Mouse (Mus musculus) c-Kit-positive CD71-negative TER-119-negative erythroid progenitor cells, embryonic 14.5 days (primary cell): Measurements from ENCODE around the gene Ttll8.

Experiments
- DNase-seq: peaks from one replicate; pipeline ENCODE4 v3.0.0-alpha.2; 2013; ENCODE audit warnings: low read depth

Gene Ttll8

DNA sequence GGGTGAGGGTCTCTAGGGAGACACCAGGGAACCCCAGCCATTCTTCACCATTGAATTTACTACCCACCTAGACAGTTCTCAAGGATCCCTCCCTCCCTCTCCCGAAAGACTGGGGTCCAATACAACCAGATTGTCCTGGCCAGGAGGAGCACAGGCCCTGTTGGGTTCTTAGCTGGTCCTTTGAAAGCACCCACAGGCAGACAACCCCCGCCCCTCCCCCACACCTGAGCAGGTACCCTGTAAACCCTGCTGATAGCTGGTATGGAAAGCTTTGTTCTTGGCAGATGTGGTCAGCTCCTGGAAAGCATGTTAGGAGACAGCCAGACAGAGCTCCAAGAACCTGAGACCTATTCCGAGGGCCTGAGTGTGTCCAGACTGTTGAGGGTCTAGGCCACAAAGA is 93.4 kb downstream of the Ttll8 start:
- no peak for DNase-seq

DNA sequence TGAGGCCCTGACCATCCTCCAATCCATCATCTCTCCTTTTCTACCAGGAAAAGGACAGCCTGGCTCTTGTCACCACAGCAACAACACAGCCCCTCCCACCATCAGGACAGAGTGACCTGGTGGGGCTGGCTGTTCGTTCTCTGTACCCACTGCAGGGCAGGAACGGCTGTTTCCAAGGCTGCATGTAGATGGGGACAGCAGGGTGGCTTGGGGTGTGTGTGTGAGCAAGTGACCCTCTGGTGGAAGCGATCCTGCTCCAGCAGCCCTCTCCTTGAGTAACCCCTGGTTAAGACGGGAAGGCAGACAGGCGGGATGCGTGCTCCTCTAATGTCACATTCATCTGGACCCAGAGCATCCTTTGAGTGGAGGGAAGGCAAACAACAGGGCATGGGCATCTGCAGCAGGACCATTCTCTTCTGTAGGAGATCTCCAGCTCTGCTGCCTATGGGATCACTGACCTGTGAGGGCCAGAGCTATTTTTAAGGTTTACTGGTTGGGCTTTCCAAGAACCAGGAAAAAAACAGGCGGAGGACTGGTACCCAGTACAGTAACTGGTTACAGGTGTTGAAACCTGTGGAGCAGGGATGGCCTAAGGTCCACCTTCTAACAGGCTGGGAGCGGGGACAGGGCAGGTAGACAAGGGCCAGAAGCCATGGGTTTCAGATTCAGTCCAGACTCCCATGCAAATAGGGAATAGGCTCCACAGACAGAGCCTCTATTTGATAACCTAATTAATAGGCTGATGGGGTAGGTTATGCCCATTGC is 94.8 kb downstream of the Ttll8 start:
- no peak for DNase-seq

DNA sequence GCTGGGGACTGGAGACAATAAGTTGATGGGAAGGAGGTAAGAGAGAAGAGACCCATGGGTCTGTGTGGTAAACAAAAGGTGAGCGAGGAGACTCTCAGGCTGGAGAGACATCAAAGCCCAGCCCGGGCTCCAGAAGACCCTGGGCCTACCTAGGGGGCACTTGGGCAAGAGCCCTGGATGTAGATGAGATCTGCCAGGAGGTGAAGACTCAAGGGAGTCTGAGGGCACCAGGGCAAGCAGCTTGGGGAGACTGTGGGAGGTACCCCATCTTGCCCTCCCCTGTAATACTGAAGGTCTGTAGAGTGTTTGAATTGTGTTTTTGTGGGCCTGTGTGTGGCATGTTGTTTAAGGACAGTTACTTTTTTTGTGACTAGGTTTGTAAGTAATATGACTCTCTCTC is 95.5 kb downstream of the Ttll8 start:
- no peak for DNase-seq

DNA sequence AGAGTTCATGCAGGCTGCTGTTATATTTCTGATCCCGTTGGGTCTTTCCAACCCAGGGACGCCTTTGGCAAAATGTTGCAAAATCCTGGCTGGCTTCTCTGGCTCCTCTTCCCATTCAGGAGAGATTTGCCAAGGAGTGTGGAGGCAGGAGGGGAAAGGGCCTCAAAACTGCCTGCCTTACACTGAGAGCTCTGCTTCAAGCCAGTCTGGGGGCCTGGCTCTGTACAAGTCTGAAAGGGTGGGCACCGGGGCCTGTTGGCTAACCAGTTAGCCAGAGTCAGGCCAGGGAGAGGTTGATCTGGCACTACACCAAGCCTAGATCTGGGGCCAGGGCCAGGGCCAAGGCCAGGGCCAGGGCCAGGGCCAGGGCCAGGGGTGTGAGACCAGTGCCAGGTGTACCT is 96.1 kb downstream of the Ttll8 start:
- no peak for DNase-seq

DNA sequence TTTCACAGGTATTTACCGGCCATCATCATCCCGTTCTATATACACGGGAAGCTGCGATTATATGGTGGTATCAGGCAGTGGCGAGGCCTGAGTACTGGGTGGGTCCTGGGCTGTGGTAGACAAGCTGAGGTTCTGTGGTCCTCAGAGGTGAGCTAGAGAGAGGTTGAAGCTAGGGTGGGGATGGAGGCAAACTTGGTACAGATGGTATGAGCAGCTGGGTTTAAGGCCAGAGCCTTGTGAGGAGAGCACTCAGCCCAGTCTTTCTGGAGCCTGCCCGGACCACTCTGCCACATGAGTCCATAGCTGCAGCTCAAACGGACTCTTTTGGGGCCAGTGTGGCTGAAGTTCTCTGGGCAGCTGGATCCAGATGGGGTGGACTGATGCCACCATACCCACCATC is 96.9 kb downstream of the Ttll8 start:
- no peak for DNase-seq

DNA sequence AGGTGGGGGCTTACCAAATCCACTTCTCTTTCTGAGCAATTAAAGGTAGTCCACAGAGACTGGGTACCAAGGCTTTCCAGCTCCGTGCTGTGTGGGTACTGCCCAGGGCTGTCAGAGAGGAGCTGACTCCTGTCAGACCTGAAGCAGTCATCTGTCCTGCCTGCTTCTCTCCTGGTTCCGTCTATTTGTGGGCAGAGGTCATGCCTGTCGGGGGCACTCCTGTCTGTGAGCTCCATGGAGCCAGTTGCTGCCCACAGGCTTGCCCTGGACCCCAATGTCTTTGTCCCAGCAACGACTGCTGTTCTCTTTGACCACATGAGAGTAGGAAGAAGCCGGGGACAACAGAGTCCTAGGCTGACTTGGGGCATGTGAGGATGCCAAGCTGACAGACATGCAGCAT is 97.6 kb downstream of the Ttll8 start:
- DNase-seq, result no peak

DNA sequence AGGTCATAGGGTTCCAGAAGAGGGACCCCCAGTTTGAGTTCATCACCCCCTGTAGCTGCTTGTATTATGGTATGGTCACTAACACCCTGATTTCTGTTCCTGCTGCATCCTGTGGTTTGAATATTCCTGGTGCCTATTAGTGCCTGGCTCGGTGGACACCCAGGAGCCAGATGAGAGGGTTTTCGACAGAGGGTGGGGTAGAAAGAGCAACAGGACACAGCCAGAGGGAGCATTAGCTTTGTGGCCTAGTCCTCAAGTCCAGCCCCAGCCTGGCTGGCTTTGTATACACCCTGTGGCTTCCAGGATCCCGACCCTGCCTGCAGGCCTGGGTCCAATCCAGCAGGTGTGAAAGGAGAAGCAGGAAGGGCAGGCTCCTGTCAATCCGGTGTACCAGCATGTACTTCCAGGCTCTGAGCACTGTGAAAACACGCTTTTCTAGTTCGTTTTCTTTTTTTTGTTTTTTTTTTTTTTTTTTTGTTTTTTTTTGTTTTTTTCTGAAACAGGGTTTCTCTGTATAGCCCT is 98.3 kb downstream of the Ttll8 start:
- no peak for DNase-seq

DNA sequence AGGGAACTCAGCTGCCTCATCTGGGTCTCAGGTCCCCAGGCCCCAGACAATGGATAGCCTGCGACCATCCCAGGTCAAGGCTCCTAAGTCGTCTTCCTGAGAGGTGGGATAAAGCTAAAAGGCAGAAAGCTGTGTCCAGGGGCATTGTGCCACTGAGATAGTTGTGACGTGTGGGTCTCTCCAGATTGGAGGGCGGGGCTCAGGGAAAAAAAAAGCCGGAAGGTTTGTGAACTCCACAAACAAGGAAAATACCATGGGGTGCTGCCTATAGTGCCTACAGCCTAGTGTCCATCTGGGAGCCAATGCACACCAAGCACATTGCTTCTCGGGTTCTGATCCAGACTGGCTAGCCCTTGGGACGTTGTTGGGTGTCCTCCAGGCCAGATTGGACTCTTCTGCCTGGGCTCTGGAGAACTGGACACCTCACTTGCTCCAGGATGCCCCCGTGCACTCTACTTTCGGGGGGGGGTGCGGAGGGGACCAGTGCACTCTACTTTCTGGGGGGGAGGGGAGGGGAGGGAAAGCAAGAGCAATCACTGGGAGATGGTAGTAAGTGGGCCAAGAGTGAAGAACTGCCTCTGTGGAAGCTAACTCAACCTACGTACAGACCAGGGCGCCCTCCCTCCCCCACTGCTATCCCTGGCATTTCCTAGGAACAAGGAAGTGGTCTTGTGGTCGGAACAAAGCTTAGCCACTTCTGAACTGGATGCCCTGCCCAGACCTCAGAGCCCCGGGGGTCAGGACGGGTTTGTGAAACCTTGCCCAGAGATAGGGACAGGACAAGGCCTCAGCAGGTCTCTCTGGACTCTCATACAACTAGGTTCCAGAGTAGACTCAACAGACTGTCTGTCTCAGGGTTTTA is 99.0 kb downstream of the Ttll8 start:
- no peak for DNase-seq

DNA sequence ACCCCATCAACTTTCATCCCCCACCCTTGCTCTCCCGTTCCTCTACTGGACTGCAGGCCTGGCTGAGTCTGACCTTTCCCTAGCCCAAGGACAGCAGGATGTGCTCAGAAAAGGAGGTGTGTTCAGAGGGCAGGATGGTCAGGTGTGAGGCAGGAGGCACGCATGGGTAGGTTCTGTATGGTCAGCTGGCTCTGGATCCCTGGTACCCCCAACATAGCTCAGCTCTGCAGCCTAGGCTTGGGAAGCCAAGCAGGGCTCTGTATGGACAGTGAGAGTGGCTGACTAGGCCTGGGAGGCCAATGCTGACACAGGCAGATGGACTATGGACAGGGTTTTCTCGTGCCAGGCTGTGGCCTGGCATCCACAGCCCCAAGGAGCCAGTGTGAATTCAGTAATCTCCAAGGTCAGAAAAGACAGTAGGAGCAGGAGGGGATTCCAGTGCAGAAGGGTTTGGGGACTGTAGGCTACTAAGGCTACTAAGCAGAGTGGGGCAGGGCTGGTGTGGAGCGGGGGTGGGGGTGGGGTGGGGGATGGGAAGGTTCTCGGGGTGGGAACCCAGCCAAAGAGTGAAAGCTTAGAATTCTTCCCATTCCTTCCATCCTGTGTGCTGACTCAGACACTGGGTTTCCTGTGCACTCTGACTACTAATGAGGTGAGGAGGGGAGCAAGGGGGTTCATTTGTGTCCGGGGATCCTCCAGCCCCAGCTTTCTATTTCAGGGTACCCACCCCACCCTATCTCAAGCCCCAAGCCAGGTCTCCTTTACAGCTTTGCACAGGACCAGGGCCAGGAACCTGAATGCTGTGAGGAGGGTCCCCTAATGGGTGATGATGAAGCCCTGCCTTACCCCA is 99.9 kb downstream of the Ttll8 start:
- DNase-seq, result no peak

DNA sequence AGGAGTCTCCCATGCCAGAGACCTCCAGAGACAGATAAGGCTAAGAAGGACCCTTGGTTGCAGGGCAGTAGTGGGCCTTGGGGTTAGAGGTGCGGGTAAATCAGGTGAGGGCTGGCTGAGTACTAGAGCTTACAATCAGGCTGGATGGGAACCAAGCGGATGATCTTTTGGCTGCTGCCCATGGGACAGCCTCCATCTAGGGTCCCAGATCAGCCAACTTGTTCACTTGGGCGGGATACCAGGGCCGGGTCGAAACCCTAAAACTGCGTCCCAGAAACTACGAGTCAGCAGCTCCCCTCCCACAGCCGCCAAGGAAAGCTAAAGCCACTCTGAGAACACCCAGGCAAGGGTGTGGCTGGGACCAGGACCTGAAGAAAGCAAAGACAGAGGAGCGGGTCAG is 101.1 kb downstream of the Ttll8 start:
- no peak for DNase-seq

DNA sequence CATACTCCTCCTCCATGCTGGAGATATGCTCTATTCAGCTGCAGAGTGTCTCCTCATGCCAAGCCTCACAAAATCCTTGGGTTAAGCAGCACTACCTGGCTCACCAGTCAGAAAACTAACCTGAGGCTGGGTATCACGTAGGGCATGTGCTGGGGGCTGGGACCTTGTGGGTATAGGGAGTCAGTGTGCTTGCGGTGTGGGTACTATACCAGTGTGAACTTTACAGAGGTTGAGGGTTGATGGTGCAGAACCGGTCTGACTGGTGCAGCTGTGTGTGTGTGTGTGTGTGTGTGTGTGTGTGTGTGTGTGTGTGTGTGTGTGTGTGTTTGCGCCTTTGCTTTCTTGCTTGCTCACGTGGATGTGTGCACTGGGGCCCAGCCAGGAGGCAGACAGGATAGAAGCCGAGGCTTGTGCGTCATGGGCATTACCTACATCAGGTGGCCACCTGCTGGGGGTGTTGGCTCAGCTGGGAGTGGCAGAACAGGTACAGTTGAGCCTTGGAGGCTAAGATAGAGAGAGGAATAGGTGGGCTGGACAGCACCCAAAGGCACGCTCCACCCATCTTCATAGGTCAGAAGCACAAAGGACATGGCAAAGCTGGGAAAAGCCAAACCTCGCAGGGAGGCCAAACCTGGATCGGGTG is 102.6 kb downstream of the Ttll8 start:
- DNase-seq, result no peak

DNA sequence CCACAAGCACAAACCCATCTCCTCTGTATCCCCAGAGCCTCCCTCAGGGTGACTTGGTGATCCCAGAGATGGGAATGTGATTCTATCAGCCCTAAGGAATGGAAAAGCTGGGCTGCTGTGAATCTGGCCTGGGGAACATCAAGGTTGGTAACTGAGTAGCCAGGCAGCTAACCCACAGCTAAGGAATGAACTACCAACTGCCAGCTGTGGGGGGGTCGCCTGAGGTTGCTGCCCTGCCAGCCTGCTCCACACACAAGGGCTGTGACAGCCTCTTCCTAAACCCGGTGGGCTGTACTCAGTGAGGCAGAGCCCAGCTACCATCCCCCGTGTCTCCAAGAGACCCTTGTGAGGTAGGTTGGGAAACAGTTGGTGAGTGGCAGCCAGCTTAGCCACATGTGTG is 103.1 kb downstream of the Ttll8 start:
- DNase-seq, result no peak

DNA sequence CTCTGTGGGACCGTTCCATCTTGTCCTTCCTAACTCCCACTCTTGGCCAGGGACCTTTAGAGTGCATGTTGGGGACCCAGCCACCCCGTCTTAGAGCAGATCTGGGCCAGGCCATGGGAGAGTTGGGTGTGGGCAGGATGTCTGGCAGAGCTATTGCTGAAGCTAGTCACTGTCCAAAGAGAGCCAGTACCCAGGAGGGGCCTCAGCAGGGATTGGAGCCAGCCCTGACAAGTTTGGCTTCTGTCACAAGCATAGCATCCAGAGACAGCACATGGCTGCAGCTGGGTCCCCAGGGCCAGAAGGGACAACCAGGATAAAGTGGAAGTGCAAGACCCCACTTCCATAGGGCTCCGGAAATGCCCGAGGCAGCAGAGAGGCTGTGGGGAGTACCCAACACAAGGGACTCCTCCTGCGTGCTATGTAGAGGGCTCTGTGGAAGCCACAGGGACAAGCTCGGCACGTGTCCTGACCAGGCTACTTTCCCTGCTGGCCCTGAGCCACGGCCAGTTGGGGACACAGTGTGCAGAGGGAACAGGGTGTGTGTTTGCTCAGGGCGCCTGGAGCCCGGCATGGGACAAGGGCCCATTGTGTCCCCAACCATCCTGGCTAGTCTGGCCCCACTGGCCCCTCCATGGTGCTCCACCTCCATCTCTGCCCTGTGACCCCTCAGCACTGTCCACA is 103.9 kb downstream of the Ttll8 start:
- no peak for DNase-seq

DNA sequence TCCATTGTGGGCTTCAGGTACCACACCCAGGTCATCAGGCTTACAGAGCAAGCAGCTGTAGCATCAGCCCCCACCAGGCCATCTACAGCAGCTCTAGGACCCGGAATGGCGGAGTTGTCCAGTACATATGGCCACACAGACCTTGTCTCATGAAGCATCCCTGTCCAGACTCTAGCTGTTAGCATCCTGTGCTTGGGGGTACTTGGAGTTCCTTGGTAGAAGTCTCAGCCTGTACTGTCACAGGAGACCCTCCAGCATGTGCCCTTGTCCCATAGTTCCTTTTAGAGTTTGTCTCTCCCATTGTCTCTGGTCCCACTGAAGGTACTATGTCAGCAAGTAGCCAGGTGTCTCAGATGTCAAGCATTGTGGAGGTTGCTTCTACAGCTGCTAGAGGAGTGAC is 104.6 kb downstream of the Ttll8 start:
- no peak for DNase-seq

DNA sequence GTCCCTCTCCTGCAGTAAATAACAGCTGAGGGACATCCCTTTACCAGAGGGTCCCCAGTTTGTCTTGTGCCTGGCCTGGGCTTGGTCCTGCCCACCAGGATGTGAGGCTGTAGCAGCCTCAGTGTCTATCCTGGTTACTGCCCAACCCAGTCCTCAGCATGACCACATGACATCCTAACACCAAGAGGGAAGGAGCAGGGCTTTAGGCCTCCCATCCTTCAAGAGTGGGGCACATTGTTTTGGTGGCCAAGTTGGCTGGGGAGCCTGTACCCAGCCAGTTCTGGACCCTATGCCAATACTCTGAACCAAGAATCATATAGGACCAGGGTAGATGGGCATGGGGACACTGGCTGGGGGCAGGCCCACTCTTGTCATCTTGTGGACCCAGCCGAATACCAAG is 105.6 kb downstream of the Ttll8 start:
- DNase-seq, result no peak

DNA sequence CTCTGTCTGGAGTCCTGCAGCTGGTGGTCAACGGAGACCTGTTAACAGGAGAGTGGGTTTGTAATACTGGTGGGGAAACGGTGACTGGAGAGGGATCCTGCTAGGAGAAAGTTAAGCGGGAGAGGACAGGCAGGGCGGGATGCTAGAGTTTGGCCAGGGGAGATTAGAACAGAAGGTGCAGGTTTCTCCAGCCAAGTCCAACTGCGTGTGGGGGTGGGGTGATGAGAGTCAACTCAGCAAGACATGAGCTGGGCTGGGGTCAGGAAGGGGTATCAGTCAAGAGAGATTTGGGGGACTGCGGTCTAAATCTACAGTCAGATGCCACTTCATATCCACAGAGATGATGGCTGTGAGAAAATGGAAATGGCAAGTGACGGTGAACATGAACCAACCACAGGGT is 109.3 kb downstream of the Ttll8 start:
- DNase-seq, result no peak

DNA sequence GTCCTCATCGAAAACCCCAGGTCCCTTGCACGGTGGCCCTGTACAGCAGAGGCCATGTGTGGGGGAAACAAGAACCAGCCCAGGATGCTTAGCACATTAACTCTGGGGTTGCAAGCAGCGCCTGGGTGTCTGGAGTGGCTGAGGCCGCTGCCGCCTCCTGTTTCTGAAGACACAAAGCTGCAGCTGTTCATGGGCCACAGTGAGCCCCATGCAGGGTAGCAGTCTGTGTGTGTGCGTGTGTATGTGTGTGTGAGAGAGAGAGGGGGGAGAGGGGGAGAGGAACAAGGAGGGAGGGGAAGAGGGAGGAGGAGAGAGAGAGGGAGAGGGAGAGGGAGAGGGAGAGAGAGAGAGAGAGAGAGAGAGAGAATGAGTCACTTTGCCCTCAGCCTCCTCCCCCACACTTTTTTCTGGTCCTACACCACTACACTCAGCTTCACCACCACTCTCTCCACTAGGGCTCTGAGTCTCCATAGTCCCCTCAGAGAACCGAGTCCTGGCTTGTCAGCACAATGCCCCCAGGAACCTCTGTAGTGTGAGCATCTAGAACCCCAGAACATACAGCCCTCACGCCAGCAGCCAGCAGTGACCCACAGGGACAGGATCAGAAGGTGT is 110.6 kb downstream of the Ttll8 start:
- DNase-seq, result no peak

DNA sequence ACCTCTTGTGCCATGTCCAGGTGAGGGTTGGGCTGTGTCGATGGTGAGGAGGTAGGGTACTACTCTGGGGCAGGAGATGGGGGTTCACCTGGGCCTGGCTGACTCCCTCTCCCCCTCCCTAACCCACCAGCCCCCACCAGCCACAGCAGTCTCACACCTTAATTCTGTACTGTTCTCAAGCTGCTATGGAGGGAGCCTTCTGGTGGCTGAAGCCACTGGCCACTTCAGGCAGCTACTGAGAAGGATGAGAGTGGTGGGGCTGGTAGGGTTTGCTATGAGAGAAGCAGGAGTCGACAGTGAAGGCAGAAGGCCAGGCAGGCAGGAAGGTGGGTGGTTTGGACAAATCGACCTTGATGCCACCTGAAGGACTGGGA is 111.9 kb downstream of the Ttll8 start:
- no peak for DNase-seq

DNA sequence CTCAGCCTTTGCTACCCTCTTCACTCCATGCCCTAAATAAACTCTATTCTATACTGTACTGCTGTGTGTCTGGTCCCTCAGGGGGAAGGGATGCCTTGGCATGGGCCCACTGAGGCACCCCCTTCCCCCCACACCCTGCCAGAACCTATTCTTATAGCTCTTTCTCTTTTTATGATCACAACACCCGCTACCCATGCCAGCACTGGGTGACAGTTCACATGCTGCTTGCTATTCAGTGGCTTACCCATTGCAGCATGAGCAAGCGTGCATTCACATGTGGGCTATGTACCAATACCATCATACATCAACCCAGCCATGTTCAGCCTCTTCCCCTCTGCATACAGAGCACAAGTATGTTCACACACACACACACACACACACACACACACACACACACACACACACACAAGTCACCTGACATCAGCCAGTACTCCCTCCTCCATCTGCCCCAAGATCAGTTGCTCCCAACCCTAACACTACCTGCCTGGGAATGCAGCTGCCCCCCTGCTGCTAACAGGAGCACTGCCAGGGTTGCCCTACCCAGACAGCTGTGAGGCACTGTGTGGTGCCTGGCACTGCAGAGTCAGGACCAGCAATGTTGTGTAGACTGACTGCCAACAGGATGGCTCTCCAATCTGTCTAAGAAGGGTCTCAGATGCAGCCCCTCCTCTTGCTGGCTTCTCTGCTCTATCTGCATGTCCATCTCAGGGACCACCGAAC is 112.5 kb downstream of the Ttll8 start:
- no peak for DNase-seq

DNA sequence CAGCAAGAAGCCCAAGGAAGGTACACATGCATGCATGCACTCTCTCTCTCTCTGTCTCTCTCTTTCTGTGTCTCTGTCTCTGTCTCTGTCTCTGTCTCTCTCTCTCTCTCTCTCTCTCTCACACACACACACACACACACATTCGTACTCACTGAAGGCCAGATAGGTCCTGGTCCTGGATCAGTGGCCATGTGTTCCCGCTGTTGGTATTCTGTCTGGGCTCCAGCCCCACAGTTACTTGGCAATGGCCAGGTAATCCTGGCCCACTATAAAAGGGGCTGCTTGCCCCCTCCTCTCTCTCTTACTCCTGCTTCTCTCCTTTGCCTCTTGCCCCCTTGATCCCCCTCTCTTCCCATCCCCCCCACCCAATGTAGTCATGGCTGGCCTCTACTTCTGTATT is 113.1 kb downstream of the Ttll8 start:
- DNase-seq, result no peak
